Mouse (Mus musculus) lung, postnatal 0 days (tissue): ENCODE data around the gene Igfbp5. TPM values are rescaled to one million over a fixed set of nuclear protein-coding genes. Genes with fewer than 3 reads are reported as not detected.

ENCODE experiments used
- ATAC-seq: fragments of 200-750 bp; cut with Nextera tagmentation; 2 replicates; pipeline ENCODE4 v1.8.0; 2017; ENCODE audit warnings: moderate library complexity
- DNase-seq: peaks from one replicate; pipeline ENCODE4 v3.0.0-alpha.2; 2016; ENCODE audit warnings: low spot score
- H3K27ac ChIP-seq: fragments of 300-500 bp; sonication (generic); 2 replicates; pipeline ENCODE4 v1.5.1; 2014; ENCODE audit warnings: antibody characterized with exemption, mild to moderate bottlenecking, low read length, mixed read lengths
- H3K27me3 ChIP-seq: fragments of 300-500 bp; sonication (generic); replicated peaks from 2 replicates; pipeline ENCODE4 v1.6.1; 2014; ENCODE audit warnings: low read length, mixed read lengths; ENCODE audit not compliant: insufficient read depth
- H3K36me3 ChIP-seq: fragments of 300-500 bp; sonication (generic); 2 replicates; pipeline ENCODE4 v1.6.1; 2014; ENCODE audit warnings: low read length, mixed read lengths; ENCODE audit not compliant: insufficient read depth
- H3K4me1 ChIP-seq: fragments of 300-500 bp; sonication (generic); 2 replicates; pipeline ENCODE4 v1.6.1; 2014; ENCODE audit warnings: antibody characterized with exemption, low read depth, low read length, mixed read lengths; ENCODE audit not compliant: insufficient read depth
- H3K4me2 ChIP-seq: fragments of 300-500 bp; sonication (generic); replicated peaks from 2 replicates; pipeline ENCODE4 v1.6.1; 2014; ENCODE audit warnings: low read depth, mild to moderate bottlenecking, low read length, moderate library complexity, mixed read lengths
- H3K4me3 ChIP-seq: fragments of 300-500 bp; sonication (generic); 2 replicates; pipeline ENCODE4 v1.5.1; 2014; ENCODE audit warnings: low read depth, low read length
- H3K9ac ChIP-seq: fragments of 300-500 bp; sonication (generic); replicated peaks from 2 replicates; pipeline ENCODE4 v1.6.1; 2014; ENCODE audit warnings: low read depth, mild to moderate bottlenecking
- H3K9me3 ChIP-seq: fragments of 300-500 bp; sonication (generic); 2 replicates; pipeline ENCODE4 v1.6.1; 2016; ENCODE audit warnings: low read length, mixed read lengths
- CTCF ChIP-seq: IDR thresholded peaks from 2 replicates; pipeline ENCODE4 v1.5.1; 2016; ENCODE audit warnings: antibody characterized with exemption, mild to moderate bottlenecking
- EP300 ChIP-seq: IDR thresholded peaks from 2 replicates; pipeline ENCODE4 v1.6.1; 2016; ENCODE audit warnings: antibody characterized with exemption, mild to moderate bottlenecking, control low read depth
- WGBS: fragments of 180-500 bp; shearing (Covaris S2); extraction: QIAGEN DNeasy Blood & Tissue Kit; methylation state at CpG from one replicate; pipeline ENCODE4 v1.1.7; 2014; 5-methylcytosine and 5-hydroxymethylcytosine counted together
- polyA plus RNA-seq: library from polyadenylated mRNA; unstranded; fragments of >200 nt; fragmentation: Nextera tagmentation; extraction: Ambion mirVana; gene quantifications from 2 replicates; pipeline ENCODE4 v1.2.1, GENCODE M21; 2015

Igfbp5 gene
- polyA plus RNA-seq, 1 experiment from 2014 or later: 32.6 TPM

DNA sequence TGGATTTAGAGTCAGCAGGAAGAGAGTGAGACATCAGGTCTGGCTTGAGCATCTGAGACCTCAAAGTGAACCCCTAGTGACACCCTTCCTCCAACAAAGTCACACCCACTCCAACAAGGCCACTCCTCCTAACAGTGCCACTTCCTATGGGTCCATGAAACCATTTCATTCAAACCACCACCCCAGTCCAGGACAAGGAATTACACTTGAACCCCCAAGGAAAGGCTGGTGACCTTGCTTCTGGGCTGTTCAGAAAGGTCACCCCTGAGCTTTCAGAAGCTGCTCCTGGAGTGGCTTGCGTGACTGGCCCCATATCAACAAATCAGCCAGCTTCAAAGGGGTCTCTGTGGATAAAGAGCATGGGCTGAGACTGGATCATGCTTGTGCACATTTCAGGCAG is 20.9 kb downstream of the Igfbp5 start:
- no peaks in the 10 kb centered on the region for H3K4me1 ChIP-seq
- 81% methylated on average over 1 of the region's 1 CpGs for WGBS
- no peak for ATAC-seq
- H3K9me3 ChIP-seq: no peaks in the 10 kb centered on the region
- no peak overlapping the region for H3K4me2 ChIP-seq
- no peaks in the 10 kb centered on the region; the same call in 1 of the 2 replicates for H3K36me3 ChIP-seq
- H3K9ac ChIP-seq: no peak overlapping the region
- H3K27ac ChIP-seq: no peak overlapping the region
- DNase-seq: no peak
- no peaks in the 10 kb centered on the region for H3K27me3 ChIP-seq
- TF ChIP-seq CTCF (no peak), EP300 (no peak)
- no peak overlapping the region for H3K4me3 ChIP-seq

DNA sequence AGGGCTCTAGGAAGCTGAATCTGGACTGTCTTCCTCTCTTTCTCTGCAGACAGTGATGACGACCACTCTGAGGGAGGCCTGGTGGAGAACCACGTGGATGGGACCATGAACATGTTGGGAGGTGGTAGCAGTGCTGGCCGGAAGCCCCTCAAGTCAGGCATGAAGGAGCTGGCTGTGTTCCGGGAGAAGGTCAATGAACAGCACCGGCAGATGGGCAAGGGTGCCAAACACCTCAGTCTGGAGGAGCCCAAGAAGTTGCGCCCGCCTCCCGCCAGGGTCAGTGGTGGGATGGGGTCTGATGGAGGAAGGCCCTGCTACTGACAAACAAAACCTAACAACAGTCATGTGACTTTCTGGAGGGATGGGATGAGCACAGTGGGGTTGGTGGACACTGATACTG is 25.6 kb downstream of the Igfbp5 start:
- Histone ChIP-seq H3K27ac (no peak overlapping the region), H3K4me3 (no peak overlapping the region), H3K9ac (no peak overlapping the region), H3K9me3 (no peaks in the 10 kb centered on the region), H3K27me3 (no peaks in the 10 kb centered on the region), H3K4me2 (no peak overlapping the region), H3K36me3 (no peaks in the 10 kb centered on the region), H3K4me1 (no peaks in the 10 kb centered on the region)
- WGBS: 87% methylated on average over 8 of the region's 8 CpGs
- ATAC-seq (no peak), DNase-seq (no peak)
- no peak for TF ChIP-seq CTCF
- no peak for TF ChIP-seq EP300

DNA sequence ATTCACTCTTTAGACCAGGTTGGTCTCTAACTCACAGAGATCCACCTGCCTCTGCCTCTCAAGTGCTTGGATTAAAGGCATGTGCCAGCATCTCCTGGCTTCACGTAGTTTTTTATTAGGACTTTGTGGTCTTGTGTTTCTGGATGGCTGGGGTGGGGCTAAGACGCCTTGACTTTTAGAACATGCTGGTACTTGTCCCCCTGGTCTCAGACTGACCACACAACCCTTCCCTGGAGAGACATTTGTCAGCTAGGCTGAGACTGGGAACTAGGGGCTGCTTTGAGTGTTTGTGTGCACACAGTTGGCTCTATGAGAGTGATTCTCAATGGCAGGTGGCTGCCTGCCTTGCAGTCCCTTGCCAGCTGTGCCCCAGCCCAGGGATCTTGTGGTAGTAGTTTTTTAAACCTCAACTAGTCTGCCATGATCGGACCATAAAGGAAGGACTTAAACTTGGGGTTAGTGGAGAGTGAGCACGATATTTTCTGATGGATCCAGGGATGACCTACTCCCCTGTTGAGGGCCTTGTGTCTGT is 26.8 kb downstream of the Igfbp5 start:
- DNase-seq (no peak), ATAC-seq (no peak)
- Histone ChIP-seq H3K4me2 (no peak overlapping the region), H3K4me1 (no peaks in the 10 kb centered on the region), H3K36me3 (no peaks in the 10 kb centered on the region), H3K27me3 (no peaks in the 10 kb centered on the region), H3K9ac (no peak overlapping the region), H3K4me3 (no peak overlapping the region), H3K27ac (no peak overlapping the region), H3K9me3 (no peaks in the 10 kb centered on the region)
- TF ChIP-seq CTCF (no peak), EP300 (no peak)
- 85% methylated on average over 4 of the region's 4 CpGs for WGBS

DNA sequence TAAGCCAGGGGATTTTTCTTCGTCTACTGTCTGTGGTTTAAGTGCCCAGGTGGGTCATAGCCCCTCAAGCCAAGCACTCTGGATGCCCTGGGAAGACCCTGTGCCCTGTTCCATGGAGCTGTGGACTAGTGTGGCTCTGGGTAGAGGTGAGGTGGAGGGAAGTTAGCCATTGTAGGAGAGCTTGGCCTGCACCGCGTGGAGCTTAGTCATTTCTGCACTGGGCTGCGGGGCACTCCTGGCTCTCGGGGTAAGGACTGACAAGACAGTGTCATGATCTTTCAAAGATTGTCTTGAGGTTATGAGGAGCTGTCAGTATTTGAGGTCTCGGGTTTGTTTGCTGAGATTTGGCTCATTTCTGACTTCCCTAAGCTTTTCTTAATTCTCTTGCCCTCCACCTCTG is 30.0 kb downstream of the Igfbp5 start:
- DNase-seq (no peak), ATAC-seq (no peak)
- Histone ChIP-seq H3K27me3 (no peaks in the 10 kb centered on the region), H3K9me3 (no peaks in the 10 kb centered on the region), H3K4me2 (no peak overlapping the region), H3K4me3 (no peak overlapping the region), H3K4me1 (no peaks in the 10 kb centered on the region), H3K9ac (no peak overlapping the region), H3K27ac (no peak overlapping the region), H3K36me3 (no peaks in the 10 kb centered on the region)
- no peak for TF ChIP-seq EP300
- TF ChIP-seq CTCF: no peak
- WGBS: 90% methylated on average over 6 of the region's 6 CpGs

DNA sequence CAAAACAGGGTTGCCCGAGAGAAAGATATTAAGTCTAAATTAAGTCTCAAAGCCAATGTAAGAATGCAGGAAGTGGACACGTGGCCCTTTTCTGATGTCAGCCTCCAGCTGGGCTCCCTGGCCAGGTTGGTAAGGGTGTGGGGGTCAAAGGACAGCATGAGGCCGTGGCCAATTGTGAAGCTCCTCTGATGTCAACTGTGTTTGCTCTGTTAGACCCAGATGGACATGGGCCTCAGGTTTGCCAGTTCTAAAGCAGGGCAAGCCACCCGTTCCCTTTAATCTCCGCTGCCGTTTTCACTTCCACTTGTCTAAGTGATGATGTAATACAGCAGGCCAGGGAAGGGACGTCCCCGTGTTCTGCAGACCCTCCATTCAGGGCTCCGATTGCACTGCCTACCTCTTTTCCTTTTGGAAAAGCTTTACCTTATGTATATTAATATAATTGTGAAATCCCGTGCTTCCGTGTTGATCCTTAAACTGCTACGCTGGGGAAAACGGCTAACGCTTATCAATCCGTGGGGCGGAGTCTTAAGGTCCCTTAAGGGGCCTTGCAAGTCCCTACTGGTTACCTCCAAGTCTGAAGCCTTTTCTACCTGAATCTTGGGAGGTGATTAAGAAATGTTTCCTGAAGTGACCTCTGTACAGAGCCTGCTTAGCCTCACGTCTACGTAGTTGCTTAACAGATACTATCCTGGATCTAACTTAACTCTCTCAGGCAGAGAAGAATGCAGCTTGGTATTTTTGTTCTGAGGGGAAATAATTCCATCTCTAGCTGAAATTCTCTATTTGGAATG is 31.8 kb downstream of the Igfbp5 start:
- H3K36me3 ChIP-seq: no peaks in the 10 kb centered on the region
- H3K9me3 ChIP-seq: no peaks in the 10 kb centered on the region
- no peak overlapping the region for H3K4me3 ChIP-seq
- ATAC-seq: peak; percentile 57
- no peak overlapping the region for H3K27ac ChIP-seq
- WGBS: 61% methylated on average over 18 of the region's 18 CpGs
- no peaks in the 10 kb centered on the region for H3K4me1 ChIP-seq
- no peaks in the 10 kb centered on the region for H3K27me3 ChIP-seq
- no peak for TF ChIP-seq EP300
- DNase-seq: peak; percentile 47
- no peak overlapping the region for H3K9ac ChIP-seq
- H3K4me2 ChIP-seq: 0 out of 2 replicates have a peak overlapping the region, but pooled peaks have one; percentile 5

DNA sequence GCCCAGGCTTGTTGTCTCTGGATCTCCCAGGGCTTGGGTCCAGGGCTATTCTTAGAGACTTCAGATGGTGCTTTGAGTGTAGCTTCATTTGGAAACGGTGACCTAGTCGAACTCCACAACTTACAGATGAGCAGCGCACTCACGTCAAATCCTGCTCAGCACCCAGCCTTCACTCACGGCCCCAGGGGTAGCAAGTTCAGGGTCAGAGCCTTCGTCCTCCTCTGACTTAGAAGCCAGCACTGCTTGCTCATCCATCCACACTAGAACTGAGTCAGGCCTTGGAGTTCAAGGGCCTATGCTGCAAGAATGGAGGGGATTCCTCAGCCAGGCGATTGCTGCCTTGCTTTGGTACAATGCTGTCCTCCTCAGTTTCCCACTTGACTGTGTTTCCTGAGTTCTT is 34.9 kb downstream of the Igfbp5 start:
- 80% methylated on average over 7 of the region's 7 CpGs for WGBS
- Histone ChIP-seq H3K36me3 (no peaks in the 10 kb centered on the region), H3K9ac (no peak overlapping the region), H3K4me1 (no peaks in the 10 kb centered on the region), H3K27me3 (no peaks in the 10 kb centered on the region), H3K4me3 (no peak overlapping the region), H3K27ac (no peak overlapping the region), H3K9me3 (no peaks in the 10 kb centered on the region), H3K4me2 (no peak overlapping the region)
- no peak for DNase-seq
- no peak for ATAC-seq
- TF ChIP-seq EP300: no peak
- no peak for TF ChIP-seq CTCF
